Mouse (Mus musculus) stomach, embryonic 15.5 days (tissue): ENCODE measurements around the gene Slc22a5. TPM values are rescaled to one million over a fixed set of nuclear protein-coding genes. Genes with fewer than 3 reads are reported as not detected.

Experiments used
- ATAC-seq: fragments of 200-750 bp; cut with Nextera tagmentation; 2 replicates; pipeline ENCODE4 v1.8.0; 2017; ENCODE audit warnings: low read depth, moderate number of reproducible peaks, moderate TSS enrichment; ENCODE audit not compliant: insufficient read depth, low FRiP score
- H3K27ac ChIP-seq: fragments of 300-500 bp; sonication (generic); 2 replicates; pipeline ENCODE4 v1.5.1; 2015; ENCODE audit warnings: mild to moderate bottlenecking, inconsistent platforms
- H3K27me3 ChIP-seq: fragments of 300-500 bp; sonication (generic); replicated peaks from 2 replicates; pipeline ENCODE4 v1.6.1; 2015; ENCODE audit warnings: inconsistent platforms
- H3K36me3 ChIP-seq: fragments of 300-500 bp; sonication (generic); 2 replicates; pipeline ENCODE4 v1.6.1; 2015; ENCODE audit warnings: inconsistent platforms
- H3K4me1 ChIP-seq: fragments of 300-500 bp; sonication (generic); 2 replicates; pipeline ENCODE4 v1.6.1; 2015; ENCODE audit warnings: inconsistent platforms
- H3K4me2 ChIP-seq: fragments of 300-500 bp; sonication (generic); 2 replicates; pipeline ENCODE4 v1.6.1; 2015; ENCODE audit warnings: mild to moderate bottlenecking, inconsistent platforms
- H3K4me3 ChIP-seq: fragments of 300-500 bp; sonication (generic); replicated peaks from 2 replicates; pipeline ENCODE4 v1.5.1; 2015; ENCODE audit warnings: inconsistent platforms
- H3K9ac ChIP-seq: fragments of 300-500 bp; sonication (generic); 2 replicates; pipeline ENCODE4 v1.6.1; 2015; ENCODE audit warnings: inconsistent platforms
- H3K9me3 ChIP-seq: fragments of 300-500 bp; sonication (generic); 2 replicates; pipeline ENCODE4 v1.6.1; 2016; ENCODE audit warnings: inconsistent platforms
- WGBS: fragments of 180-500 bp; shearing (Covaris S2); methylation state at CpG from one replicate; pipeline ENCODE4 v1.1.7; 2015; 5-methylcytosine and 5-hydroxymethylcytosine counted together
- polyA plus RNA-seq: library from polyadenylated mRNA; unstranded; fragments of >200 nt; fragmentation: Nextera tagmentation; extraction: Ambion mirVana; gene quantifications from 2 replicates; pipeline ENCODE4 v1.2.1, GENCODE M21; 2015

The Slc22a5 gene
- polyA plus RNA-seq, 1 experiment from 2014 or later = 9.3 TPM

GRCm38 (mm10) chr11:53902741-53903140, 11.3 kb upstream of the Slc22a5 start:
- 86% methylated on average over 14 of the region's 14 CpGs for WGBS
- no peak overlapping the region for H3K4me3 ChIP-seq
- H3K4me1 ChIP-seq = 0 out of 2 replicates have a peak, but pooled peaks cover 4% of the 10 kb centered on the region
- no peak overlapping the region for H3K9ac ChIP-seq
- no peaks in the 10 kb centered on the region for H3K36me3 ChIP-seq
- ATAC-seq = no peak
- no peak overlapping the region for H3K27ac ChIP-seq
- no peaks in the 10 kb centered on the region for H3K27me3 ChIP-seq
- H3K4me2 ChIP-seq = no peak overlapping the region
- H3K9me3 ChIP-seq = no peaks in the 10 kb centered on the region

- 30% methylated on average over 1 of the region's 1 CpGs for WGBS
- H3K4me2 ChIP-seq = no peak overlapping the region
- H3K9me3 ChIP-seq = no peaks in the 10 kb centered on the region
- H3K9ac ChIP-seq = no peak overlapping the region
- no peak overlapping the region for H3K4me3 ChIP-seq
- H3K27ac ChIP-seq = no peak overlapping the region
- H3K36me3 ChIP-seq = no peaks in the 10 kb centered on the region
- no peak for ATAC-seq
- 0 out of 2 replicates have a peak, but pooled peaks cover 4% of the 10 kb centered on the region for H3K4me1 ChIP-seq
- H3K27me3 ChIP-seq = no peaks in the 10 kb centered on the region
Observed at GRCm38 (mm10) chr11:53900991-53901390, 9.5 kb upstream of the Slc22a5 start.

GRCm38 (mm10) chr11:53899981-53900380, 8.5 kb upstream of the Slc22a5 start:
- no peaks in the 10 kb centered on the region for H3K36me3 ChIP-seq
- H3K9me3 ChIP-seq = no peaks in the 10 kb centered on the region
- no peak overlapping the region for H3K9ac ChIP-seq
- no peak overlapping the region for H3K27ac ChIP-seq
- no peak for ATAC-seq
- 0 out of 2 replicates have a peak, but pooled peaks cover 4% of the 10 kb centered on the region for H3K4me1 ChIP-seq
- H3K4me3 ChIP-seq = no peak overlapping the region
- H3K4me2 ChIP-seq = no peak overlapping the region
- no peaks in the 10 kb centered on the region for H3K27me3 ChIP-seq
- 87% methylated on average over 6 of the region's 6 CpGs for WGBS

- Histone ChIP-seq H3K36me3 (no peaks in the 10 kb centered on the region), H3K27ac (no peak overlapping the region), H3K9ac (no peak overlapping the region), H3K4me1 (0 out of 2 replicates have a peak, but pooled peaks cover under 1% of the 10 kb centered on the region), H3K9me3 (no peaks in the 10 kb centered on the region), H3K27me3 (no peaks in the 10 kb centered on the region), H3K4me2 (no peak overlapping the region), H3K4me3 (no peak overlapping the region)
- no peak for ATAC-seq
- WGBS = 56% methylated on average over 3 of the region's 3 CpGs
Observed at GRCm38 (mm10) chr11:53899004-53899403, 7.5 kb upstream of the Slc22a5 start.

- H3K27me3 ChIP-seq = no peaks in the 10 kb centered on the region
- no peak overlapping the region for H3K9ac ChIP-seq
- H3K4me3 ChIP-seq = no peak overlapping the region
- no peak for ATAC-seq
- no peaks in the 10 kb centered on the region for H3K4me1 ChIP-seq
- H3K36me3 ChIP-seq = no peaks in the 10 kb centered on the region
- H3K27ac ChIP-seq = no peak overlapping the region
- WGBS = 65% methylated on average over 6 of the region's 6 CpGs
- H3K9me3 ChIP-seq = no peaks in the 10 kb centered on the region
- no peak overlapping the region for H3K4me2 ChIP-seq
Observed at GRCm38 (mm10) chr11:53896935-53897334, 5.5 kb upstream of the Slc22a5 start.

- Histone ChIP-seq H3K9me3 (no peaks in the 10 kb centered on the region), H3K27ac (no peak overlapping the region), H3K4me3 (no peak overlapping the region), H3K9ac (no peak overlapping the region), H3K4me1 (peaks cover 14% of the 10 kb centered on the region; the same call in 1 of the 2 replicates), H3K36me3 (no peaks in the 10 kb centered on the region), H3K4me2 (no peak overlapping the region), H3K27me3 (no peaks in the 10 kb centered on the region)
- WGBS = 61% methylated on average over 2 of the region's 2 CpGs
- ATAC-seq = no peak
Observed at GRCm38 (mm10) chr11:53893451-53893850, 2.0 kb upstream of the Slc22a5 start.

- Histone ChIP-seq H3K9ac (no peak overlapping the region), H3K4me2 (0 out of 2 replicates have a peak overlapping the region, but pooled peaks have one; percentile 19), H3K36me3 (no peaks in the 10 kb centered on the region), H3K9me3 (no peaks in the 10 kb centered on the region), H3K27ac (peak overlapping the region; percentile 55; the same call in 1 of the 2 replicates), H3K4me3 (no peak overlapping the region), H3K27me3 (no peaks in the 10 kb centered on the region), H3K4me1 (peaks cover 14% of the 10 kb centered on the region; the same call in 1 of the 2 replicates)
- WGBS = 47% methylated on average over 9 of the region's 9 CpGs
- ATAC-seq = no peak
Observed at GRCm38 (mm10) chr11:53892716-53893416, 1.4 kb upstream of the Slc22a5 start.

- Histone ChIP-seq H3K4me1 (peaks cover 14% of the 10 kb centered on the region; the same call in 1 of the 2 replicates), H3K36me3 (no peaks in the 10 kb centered on the region), H3K4me2 (peak overlapping the region; percentile 95), H3K9ac (peak overlapping the region; percentile 47), H3K4me3 (peak overlapping the region; percentile 65), H3K27me3 (no peaks in the 10 kb centered on the region), H3K9me3 (no peaks in the 10 kb centered on the region), H3K27ac (peak overlapping the region; percentile 52; the same call in 1 of the 2 replicates)
- no peak; the same call in 1 of the 2 replicates for ATAC-seq
- 3% methylated on average over 33 of the region's 33 CpGs for WGBS
Observed at GRCm38 (mm10) chr11:53890906-53891504, 455 bp downstream of the Slc22a5 start.

- Histone ChIP-seq H3K27ac (no peak overlapping the region), H3K9ac (no peak overlapping the region), H3K4me3 (no peak overlapping the region), H3K9me3 (no peaks in the 10 kb centered on the region), H3K36me3 (no peaks in the 10 kb centered on the region), H3K27me3 (no peaks in the 10 kb centered on the region), H3K4me1 (peaks cover 14% of the 10 kb centered on the region; the same call in 1 of the 2 replicates), H3K4me2 (peak overlapping the region; percentile 95)
- ATAC-seq = no peak
- 85% methylated on average over 2 of the region's 2 CpGs for WGBS
Observed at GRCm38 (mm10) chr11:53890225-53890624, 1.2 kb downstream of the Slc22a5 start.

GRCm38 (mm10) chr11:53889091-53889645, 2.3 kb downstream of the Slc22a5 start:
- ATAC-seq = no peak
- Histone ChIP-seq H3K4me2 (no peak overlapping the region), H3K4me3 (no peak overlapping the region), H3K9ac (no peak overlapping the region), H3K27ac (no peak overlapping the region), H3K27me3 (no peaks in the 10 kb centered on the region), H3K36me3 (no peaks in the 10 kb centered on the region), H3K9me3 (no peaks in the 10 kb centered on the region), H3K4me1 (peaks cover 14% of the 10 kb centered on the region; the same call in 1 of the 2 replicates)
- WGBS = 39% methylated on average over 4 of the region's 4 CpGs

GRCm38 (mm10) chr11:53888242-53888641, 3.2 kb downstream of the Slc22a5 start:
- no peaks in the 10 kb centered on the region for H3K36me3 ChIP-seq
- H3K4me3 ChIP-seq = no peak overlapping the region
- 75% methylated on average over 4 of the region's 4 CpGs for WGBS
- no peak overlapping the region for H3K27ac ChIP-seq
- no peak overlapping the region for H3K9ac ChIP-seq
- peaks cover 14% of the 10 kb centered on the region; the same call in 1 of the 2 replicates for H3K4me1 ChIP-seq
- H3K27me3 ChIP-seq = no peaks in the 10 kb centered on the region
- H3K4me2 ChIP-seq = no peak overlapping the region
- no peak for ATAC-seq
- H3K9me3 ChIP-seq = no peaks in the 10 kb centered on the region

- Histone ChIP-seq H3K9ac (no peak overlapping the region), H3K9me3 (no peaks in the 10 kb centered on the region), H3K27ac (no peak overlapping the region), H3K27me3 (no peaks in the 10 kb centered on the region), H3K4me3 (no peak overlapping the region), H3K4me1 (no peaks in the 10 kb centered on the region), H3K36me3 (no peaks in the 10 kb centered on the region), H3K4me2 (no peak overlapping the region)
- ATAC-seq = no peak
- 88% methylated on average over 2 of the region's 2 CpGs for WGBS
Observed at GRCm38 (mm10) chr11:53883287-53883686, 8.2 kb downstream of the Slc22a5 start.
